Mouse (Mus musculus) right cerebral cortex, postnatal 4 days (tissue): Measurements from ENCODE around the gene Dctpp1.
A peak's percentile ranks its signal among the peaks of the same experiment; 100 is the strongest.

ENCODE experiments used
- DNase-seq: peaks from one replicate; pipeline ENCODE4 v3.0.0-alpha.2; 2022

Gene Dctpp1

DNA sequence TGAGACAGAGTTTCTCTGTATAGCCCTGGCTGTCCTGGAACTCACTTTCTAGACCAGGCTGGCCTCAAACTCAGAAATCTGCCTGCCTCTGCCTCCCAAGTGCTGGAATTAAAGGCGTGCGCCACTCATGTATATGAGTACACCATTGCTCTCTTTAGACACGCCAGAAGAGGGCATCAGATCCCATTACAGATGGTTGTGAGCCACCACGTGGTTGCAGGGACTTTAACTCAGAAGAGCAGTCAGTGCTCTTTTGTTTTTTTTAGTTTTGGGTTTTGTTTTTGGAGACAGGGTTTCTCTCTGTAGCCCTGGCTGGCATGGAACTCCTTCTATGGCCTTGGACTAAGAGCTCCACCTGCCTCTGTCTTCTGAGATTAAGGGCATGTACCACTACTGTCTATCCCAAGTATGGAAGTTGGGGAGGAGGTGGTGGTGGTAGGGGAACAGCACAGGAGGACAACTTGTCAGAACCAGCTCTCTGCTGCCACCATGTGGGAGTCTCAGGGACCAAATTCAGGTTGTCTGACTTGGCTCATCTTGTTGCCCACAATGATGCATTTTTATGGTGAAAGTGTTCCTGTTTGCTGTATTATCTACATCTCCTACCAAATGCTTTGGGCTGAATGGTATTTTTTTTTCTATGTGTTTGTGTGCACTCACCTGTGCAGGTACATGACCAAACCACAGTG is 31.8 kb downstream of the Dctpp1 start:
- peak; percentile 87 for DNase-seq

DNA sequence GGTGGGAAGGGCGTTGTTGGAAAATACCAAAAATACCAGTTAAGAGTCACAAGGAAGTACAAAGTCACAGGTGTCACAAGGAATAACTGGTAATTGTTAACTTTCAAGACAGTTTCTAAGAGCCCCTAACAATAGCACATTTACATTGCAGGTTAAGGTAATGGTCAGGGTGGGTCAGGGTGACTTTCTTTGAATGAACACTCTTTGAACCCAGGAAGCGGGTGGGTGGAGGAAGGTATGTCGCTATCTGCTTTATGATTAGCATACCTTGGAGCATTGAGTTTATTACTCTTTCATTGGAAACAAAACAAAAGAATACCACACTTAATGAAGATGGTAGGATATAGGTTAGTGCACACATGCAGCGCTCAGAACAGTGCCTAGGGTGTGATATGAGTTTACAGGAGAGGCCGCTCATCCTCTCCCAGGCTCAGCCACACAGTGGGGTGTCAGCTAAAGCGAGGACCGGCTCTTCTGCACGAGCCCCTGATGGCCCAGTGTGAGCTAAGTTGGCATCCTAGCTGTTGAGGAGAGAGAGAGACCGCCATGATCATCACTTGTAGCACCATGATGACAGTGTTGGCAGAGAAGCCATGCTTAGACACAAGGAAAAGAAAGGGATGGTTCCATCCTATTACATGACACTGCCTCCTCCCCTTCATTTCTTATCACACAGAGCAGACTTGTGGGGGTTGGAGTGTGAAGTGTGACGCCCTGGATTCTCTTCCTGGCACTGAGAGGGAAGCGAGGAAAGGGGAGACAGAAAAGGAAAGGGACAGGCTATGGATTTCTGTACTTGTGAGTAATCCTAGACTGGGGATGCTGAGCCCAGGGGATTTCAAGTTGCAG is 35.1 kb downstream of the Dctpp1 start:
- DNase-seq, result no peak

DNA sequence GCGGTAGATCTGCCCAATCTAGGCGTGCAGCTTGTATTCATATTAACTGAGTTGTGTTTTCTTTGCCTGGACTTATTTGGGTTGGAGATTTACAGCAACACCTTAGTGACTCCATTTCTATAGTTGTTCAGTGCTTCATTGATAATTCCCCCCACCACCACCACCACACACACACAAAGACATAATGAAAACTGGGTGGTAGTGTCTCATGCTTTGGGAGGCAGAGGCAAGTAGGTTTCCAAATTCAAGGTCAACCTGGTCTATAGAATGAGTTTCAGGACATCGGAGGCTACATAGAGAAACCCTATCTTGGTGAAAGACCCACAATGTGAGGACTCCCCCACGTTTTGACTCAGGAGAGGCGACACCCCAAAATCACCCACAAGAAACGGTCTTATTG is 35.9 kb downstream of the Dctpp1 start:
- no peak for DNase-seq

DNA sequence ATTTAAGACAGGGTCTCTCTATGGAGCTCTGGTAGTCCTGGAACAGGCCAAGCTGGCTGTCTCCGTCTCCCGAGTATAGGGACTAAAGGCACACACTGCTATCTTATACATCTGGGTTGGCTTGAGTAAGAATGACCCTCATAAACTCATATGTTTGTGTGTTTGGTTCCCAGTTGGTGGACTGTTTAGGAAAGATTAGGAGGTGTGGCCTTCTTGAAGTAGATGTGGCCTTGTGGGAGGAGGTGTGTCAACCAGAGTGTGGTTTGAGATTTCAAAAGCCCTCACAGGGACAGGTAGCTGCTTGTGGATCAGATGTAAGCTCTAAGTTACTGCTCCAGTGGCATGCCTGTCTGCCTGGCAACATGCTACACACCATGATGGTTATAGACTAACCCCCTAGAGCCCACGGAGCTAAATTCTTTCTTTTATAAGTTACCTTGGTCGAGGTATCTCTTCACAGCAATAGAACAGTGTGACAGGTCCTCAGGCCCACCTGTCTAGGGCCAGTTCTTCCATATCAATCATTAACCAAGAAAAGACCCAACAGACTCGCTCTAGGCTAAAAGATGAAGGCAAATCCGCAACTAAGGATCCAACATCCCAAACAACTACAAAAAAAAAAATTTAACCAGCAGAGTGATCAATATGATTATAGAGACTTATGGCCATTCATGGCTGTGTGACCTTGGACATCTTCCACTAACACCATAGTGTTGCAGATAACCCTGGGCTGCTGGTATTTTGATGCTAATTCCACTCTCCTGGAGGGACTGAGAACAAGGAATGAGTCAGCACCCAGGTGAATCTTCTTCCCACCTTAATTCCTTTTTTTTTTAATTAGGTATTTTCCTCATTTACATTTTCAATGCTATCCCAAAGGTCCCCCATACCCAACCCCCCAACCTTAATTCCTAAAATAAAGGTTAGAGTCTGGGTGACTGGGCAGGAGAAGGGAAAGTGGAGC is 36.7 kb downstream of the Dctpp1 start:
- DNase-seq, result no peak

DNA sequence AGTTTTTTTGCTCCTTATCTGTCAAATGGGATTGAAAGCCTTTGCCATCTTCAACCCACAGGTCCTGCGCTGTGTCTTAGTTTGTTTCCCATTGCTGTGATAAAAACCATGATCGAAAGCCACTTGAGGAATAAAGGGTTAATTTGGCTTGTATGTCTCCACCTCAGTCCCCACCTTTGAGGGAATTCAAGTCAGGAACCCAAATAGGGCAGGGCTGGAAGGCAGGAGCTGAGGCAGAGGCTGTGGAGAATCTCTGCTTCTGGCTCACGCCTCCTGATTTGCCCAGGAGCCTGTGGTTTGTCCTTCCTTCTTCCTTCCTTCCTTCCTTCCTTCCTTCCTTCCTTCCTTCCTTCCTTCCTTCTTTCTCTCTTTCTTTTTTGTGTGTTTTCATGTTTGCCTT is 37.4 kb downstream of the Dctpp1 start:
- DNase-seq, result no peak

DNA sequence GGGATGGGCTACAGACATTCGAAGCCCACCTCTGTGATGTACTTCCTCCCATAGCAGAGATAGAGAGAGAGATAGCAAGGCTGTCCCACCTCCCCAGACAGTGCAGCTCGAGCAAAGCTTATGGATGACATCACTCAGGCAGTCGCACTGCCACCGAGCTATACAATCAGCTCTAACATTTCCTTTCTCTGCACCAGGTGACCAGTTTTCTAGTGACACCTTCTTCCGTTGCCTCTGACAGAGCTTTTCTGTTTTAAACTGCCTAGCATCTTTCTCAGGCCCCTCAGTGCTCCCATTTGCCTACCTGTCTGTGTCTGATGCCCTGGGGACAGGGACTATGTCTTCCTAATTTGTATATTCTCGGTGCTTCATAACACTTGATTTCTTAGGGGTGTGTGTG is 40.1 kb downstream of the Dctpp1 start:
- DNase-seq, result no peak

DNA sequence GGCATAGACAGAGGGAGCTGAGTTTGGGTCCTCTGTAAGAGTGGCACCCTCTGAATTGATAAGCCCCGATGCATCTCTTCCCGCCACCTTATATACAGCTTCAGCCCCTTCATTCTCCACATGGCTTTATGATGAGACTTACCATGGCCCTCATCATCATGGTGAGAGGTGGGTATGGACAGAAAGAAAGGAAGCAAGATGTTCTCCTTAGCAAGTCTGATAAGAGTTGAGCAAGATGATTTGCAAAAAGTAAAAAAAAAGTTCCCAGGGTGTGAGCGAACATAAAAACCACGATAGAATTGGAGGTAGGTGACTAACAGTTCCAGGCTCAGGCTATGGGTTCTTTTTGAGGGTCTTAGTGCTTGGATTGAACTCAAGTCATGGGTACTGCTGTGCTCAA is 41.8 kb downstream of the Dctpp1 start:
- no peak for DNase-seq

DNA sequence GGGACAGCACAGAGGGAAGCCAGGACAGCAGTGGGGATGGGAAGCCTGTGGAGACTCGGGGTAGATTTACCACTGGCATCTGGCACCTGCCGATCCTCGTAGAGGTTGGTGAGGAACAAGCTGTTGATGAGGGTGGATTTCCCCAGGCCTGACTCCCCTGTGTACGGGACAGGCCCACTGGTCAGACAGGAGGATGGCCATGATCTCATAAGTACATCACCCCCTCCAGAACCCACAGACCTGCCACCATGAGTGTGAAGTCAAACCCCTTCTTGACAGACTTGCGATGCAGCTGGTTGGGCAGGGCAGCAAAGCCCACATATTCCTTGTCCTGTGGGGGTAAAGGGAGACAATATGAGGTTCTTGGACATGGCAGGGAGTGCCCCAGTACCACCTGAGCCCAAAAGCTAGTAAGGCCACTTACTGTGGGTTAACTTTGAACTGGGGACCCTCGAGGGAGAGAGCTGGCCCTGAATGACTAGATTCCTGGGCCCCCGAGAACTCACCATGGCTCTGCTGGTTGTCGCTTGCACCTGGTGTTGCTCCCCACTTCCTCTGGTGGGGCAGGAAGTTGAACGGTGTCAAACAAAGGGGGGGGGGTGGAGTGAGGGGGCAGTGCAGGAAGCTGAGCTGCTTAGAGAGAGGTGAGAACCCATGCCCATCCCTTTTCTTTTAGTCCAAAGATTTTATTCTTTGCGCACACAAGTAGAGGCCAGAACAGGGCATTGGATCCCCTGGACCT is 42.4 kb downstream of the Dctpp1 start:
- no peak for DNase-seq

DNA sequence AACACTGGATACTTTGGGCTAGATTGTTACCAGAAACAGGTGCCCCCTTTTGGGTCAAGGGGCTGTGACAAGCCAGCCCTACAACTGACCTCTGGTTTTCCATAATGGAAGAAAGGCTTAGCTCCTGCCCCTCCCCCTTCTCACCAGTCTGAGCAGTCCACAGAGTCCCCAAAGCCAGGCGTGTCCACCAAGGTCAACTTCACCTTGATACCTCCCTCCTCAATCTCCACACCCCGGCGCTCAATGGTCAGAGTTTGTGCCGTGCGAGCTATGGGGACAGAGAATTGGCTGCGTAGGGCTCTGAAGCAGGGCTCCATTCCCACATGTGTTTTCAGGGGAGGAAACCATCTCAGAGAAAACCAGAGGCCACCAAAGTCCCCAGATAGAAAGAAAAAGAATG is 43.0 kb downstream of the Dctpp1 start:
- DNase-seq, result no peak

DNA sequence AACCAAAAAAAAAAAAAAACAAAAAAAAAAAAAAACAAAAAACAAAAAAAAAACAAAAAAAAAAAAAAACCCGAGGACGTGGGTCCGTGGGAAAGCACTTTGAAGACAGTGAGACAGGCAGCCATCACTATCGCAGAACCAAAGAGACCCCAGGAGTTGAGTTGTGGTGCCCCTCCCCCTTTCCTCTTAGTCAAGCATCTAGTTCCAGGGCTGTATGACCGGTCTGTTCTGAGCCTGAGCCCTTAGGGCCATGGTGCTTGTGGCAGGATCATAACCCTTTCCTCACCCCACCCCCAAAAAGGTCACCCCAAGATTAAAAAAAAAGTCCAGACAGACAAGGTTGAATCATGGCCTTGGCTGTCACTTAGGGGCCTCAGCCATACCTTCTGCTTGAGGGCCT is 44.2 kb downstream of the Dctpp1 start:
- DNase-seq, result no peak

DNA sequence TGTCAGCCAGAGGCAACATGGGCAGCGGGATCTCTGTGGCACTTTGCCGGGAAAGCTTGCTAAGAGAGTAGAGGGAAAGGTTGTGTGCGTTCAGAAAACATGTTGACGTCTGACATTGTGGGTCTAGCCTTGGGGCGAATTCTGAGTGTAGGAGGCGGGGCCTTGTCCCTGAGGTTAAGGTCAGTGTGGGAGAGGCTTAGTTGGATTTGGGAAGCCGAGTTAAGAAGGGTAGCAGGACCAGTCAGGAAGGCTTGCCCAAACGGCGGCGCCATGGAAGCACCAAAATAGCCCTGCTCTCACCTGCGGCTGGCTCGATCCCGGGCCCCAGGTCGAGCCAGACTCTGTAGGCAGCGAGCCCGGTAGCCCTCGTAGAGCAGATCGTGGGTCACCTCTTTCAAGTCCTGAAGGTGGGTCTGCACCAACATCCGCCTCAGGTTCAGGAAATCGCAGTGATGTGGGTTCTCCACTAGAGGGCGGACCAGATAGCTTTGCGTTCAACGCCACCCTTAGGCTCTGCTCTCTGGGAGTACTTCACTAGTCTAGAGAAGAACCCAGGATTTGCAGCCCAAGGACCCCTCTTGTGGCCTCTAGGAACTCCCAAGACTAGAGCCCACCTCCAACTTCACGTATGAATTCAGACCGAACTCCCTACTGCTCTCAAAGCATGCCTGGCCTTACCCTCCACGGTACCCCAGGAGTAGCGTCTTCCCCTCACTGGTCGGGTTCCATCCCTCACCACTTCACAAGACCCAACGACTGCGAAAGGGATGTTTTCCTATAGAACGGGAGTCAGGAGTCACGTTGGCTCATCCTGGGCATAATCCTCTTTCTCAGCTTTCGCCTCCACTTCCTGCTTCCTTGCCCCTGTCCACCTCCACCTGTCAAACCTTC is 45.3 kb downstream of the Dctpp1 start:
- no peak for DNase-seq

DNA sequence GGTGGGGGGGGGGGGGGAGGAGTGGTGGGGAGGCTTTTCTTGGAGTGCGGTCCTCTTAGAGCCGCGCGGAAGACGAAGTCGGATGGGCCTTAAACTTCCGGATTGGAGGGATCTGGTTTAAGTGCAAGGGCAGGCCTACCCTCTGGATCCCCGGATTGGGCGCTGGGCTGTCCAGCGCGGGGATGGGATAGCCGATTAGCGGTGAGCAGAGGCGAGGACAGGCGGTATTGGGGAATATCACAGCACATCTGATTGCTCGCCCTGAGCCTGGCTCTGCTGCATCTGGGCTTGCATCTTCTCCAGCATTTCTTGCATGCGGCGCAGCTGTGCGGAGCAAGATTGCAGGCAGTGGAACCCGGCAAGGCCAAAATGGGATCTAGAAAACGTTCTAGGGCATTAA is 46.0 kb downstream of the Dctpp1 start:
- DNase-seq, result no peak

DNA sequence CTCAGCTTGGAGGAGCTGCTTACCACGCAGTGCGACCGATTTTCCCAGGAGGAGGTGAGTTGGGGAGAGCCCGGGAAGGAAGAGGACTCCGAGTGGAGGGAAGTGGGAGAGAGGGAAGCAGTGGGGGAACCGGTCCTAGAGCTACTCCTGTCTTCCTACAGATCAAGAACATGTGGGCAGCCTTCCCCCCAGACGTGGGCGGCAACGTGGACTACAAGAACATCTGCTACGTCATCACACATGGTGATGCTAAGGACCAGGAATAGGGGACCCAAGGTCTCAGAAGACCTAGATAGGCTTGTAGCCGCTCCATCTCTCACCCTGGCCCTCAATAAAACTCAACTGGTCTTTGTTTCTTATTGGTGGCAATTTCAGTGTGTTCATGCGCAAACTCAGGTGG is 46.6 kb downstream of the Dctpp1 start:
- DNase-seq, result no peak

DNA sequence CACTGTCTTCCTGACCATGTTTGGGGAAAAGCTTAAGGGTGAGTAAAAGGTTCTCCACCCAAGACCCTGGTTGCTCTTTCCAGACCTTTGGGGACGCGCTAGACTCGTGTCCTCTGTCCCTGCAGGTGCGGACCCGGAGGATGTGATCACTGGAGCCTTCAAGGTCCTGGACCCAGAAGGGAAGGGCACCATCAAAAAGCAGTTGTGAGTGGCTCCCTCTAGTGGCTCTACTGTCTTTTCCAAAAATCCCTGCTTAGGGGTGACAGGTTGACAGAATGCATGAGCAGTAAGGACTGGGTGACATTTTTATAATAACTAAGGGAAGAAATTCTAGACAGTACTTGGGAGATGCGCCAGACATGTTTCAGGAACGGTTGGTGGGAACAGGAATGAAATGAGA is 47.0 kb downstream of the Dctpp1 start:
- DNase-seq, result no peak

DNA sequence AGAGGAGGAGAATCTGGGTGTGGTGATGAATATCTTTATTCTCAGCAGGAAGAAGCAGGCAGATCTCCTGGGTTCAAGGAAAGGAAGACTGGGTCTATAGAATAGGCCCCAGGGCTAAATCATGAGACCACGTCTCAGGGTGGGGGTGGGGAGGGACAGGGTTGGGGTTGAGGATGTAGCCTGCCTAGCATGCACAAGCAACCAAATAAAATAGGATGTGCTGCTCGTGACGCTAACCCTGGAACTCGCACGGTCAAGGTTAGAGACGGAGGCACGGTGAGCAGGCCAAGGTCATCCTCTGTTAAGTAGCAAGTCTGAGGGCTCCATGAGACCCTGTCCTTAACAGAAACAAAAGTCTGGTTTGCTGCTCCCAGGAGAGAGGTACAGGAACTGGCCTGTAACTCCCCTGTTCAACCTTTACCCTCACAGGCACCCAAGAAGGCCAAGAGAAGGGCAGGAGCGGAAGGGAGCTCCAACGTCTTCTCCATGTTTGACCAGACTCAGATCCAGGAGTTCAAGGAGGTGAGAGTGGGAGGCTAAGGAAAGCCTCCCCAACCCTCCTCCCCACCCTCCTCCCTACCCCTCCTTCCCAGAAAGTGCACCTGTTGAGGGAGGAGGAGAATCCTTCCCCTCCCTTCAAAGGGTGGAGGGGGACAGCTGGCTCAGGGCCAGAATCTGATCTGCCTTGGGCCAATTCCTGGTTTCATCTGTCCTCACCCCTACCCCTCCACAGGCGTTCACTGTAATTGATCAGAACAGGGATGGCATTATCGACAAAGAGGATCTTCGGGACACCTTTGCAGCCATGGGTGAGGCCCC is 47.9 kb downstream of the Dctpp1 start:
- no peak for DNase-seq

DNA sequence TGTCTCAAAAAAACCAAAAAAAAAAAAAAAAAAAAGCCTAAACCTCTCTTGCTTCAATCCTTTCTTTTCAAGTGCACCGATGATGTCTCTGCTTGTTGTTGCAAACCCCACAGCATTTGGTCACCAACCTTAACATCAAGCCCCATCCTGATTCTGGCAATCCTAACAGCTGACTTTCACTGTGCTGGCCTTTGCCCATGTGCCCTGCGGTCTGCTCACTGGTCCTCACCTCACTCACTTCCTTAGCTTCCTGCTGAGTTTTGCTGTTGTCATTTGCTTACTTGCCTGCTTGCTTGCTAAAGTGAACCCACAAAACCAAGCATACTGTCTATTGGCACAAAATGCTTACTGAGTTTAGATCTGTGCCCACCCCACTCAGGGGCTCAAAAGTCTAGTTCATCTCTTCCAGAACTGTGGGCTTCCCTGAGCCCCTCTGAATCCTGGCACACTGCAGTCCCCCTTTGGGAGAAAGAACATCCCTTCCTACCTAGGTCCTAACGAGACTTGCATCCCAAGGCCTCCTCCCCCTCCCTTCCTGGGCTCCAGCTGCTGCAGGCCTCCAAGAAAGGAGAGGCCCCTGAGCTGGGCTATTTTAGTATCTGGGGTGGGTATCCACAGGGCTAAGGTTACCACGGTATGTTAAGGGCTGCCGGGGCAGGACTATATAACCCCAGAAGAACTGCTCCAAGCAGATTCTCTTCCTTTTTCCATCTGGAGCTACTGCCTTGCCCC is 49.3 kb downstream of the Dctpp1 start:
- DNase-seq, result no peak

DNA sequence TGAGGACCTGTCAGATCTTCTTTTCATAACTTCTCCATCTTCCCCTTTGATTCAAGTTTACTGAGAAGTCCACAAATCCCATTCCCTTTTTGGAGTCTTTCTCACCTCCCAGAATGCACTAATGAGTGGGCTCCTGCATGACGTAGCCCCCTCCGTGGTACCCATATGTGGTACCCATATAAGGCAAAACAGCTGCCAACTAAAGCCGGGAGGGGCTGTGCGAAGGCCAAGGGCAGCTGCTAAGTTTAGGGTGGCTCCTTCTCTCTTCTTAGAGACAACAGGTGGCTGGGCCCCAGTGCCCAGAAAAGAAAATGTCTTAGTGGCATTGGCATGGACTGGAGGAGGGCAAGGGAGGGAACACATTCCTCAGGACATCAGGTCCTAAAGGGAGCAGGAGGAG is 50.2 kb downstream of the Dctpp1 start:
- DNase-seq, result no peak

DNA sequence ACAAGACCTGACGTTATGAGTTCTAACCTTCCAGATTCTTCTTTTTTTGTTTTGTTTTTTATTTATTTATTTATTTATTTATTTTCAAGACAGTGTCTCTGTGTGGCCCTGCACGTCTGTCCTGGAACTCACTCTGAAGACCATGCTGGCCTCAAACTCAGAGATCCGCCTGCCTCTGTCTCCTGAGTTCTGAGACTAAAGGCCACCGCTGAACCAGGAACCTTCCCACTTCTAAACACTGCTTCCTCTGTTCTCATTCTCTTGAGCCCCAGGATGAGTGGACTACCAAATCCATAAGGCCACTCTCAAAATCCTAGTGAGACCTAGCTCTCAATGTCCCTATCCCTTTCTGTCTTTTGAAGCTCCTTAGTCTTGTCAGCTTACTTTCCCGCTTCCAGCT is 50.7 kb downstream of the Dctpp1 start:
- DNase-seq, result no peak

DNA sequence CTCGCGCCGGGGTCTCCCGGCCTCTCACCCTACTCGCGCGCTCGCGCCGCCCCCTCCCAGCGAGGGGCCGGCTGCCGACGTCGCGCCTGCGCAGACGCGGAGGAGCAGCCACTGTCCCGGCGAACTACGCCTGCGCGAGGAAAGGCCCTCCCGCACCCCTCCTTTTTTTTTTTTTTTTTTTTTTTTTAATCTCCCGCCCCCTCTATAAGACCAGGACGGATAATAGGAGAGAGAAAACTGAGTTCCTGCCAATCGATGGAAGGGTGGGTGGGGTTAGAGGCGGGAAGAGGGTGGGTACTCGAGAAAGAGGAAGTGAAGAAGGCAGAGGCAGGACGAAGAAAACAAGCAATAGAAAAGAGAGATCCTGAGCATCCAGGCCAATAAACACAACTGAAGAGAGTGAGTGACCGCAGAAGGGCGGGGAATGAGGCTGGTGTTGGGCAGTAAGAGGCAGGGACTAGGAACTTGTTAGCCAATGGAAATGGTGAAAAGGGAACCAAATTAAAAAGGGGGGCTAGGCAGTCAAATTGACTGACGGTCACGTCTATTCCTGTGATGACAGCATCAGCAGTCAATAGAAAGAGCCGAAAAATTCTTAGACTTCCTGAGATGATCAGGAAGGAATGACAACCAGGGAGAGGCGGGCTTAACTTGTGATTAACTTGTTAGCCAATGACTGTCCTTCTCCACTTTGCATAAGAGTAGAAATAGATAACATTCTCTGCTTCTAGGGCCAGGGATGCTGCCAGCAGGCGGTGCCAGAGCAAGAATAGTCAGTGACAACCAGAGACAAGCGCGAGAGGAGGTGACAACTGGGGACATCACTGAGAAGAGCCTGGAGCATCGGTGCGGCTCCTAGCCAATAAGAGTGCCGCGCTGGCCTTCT is 51.7 kb downstream of the Dctpp1 start, which contains the start of gene Mylpf:
Gene Mylpf (plus strand): TSS at position 338 of the 886 bp plus-strand sequence.
- peak; percentile 95 for DNase-seq
